Mouse (Mus musculus) left cerebral cortex, postnatal 36 days (tissue): ENCODE measurements at regions not wholly inside any gene's neighbourhood (a gene's known extent, or its start where the extent isn't known, plus 50 kb on each side); places are given as distances from the start of the nearest gene placed in this dataset.

ENCODE experiments used
- DNase-seq, 2 experiments: peaks; one replicate each; pipeline ENCODE4 v3.0.0; 2021 to 2022; ENCODE audit warnings: low spot score in 2 of 2, mixed read lengths in 1 of 2
- intact Hi-C: fragments of 180-260 bp; cut with DNase I; formaldehyde crosslinking; loops from one replicate; pipeline ENCODE4 v1.15.1; 2025

DNA sequence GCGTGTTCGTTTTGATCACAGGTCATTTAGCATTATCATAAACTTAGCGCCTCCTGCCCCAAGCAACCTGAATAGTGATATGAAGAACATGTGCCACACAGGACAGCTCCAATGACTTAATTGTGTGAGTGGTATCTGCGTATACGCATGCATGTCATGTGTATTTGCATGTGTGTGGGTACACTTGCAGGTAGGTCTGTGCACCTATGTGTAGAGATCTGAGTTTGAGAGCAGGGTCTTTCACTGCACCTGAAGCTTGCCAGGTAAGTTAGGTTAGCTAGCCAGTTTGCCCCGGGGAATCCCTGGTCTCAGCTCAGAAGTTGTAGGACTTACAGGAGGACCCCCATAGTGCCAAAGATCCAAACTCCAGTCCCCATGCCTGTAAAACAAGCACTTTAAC, 424.7 kb downstream of the Nr2f2 start:
- intact Hi-C loops: no loop called here
- DNase-seq: no peak

DNA sequence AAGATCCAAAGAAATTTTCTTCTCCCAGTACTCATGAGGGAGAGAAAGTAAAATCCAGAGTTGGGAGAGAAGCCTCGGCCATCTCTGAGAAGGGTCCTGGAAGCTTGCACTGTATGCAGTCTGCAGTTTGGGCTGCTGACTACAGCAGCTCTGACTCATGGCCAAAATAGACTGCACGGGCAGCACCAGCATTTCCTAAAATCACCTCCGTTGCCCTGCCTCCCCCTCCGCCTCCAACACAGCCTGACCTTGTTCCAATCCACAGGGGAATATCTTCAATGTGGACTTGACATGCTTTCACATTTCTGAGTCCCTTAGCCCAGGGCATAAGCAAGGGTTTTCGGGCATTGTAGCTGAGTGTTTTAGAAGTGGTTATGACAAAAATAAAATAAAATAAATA, 441.3 kb downstream of the Nr2f2 start:
- intact Hi-C loops: no loop called here
- no peak for DNase-seq

DNA sequence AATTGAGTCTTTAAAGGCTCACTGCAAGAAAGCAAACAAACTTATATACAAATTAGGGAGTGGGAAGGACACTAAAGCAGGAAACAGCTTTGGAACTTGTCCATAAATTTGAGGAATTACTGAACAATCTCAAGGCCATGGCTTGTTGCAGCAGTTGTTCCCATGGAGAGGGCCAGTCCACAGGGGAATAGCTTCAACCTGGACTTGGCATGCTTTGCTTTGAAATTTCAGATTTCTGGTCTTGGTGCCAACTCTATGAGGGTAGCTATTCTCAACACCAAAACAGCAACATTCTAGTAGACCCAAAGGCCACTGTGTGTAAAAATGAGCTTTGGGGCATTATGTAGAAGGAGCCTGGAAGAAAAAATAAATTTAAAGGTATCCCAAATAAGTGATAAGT, 442.0 kb downstream of the Nr2f2 start:
- intact Hi-C loops: no loop called here
- DNase-seq: no peak

DNA sequence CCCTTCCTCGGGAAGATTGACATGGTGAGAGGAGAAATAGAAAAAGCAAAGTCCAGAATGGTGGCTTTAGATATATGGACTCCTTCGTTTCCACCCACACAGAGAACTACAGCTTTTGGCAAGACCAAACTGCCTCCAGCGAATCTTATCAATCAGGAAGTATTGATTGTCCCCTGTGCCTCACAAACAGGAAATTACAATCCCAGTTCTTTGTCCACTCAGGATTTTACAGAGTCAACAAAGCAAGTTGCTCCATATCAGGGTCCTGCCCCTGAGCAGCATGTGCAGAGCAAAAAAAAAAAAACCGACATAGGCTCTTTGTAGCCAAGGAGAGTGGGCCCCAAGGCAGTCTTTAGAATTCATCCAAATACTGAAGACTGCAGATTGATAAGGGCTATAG, 454.8 kb downstream of the Nr2f2 start:
- intact Hi-C loops: no loop called here

DNA sequence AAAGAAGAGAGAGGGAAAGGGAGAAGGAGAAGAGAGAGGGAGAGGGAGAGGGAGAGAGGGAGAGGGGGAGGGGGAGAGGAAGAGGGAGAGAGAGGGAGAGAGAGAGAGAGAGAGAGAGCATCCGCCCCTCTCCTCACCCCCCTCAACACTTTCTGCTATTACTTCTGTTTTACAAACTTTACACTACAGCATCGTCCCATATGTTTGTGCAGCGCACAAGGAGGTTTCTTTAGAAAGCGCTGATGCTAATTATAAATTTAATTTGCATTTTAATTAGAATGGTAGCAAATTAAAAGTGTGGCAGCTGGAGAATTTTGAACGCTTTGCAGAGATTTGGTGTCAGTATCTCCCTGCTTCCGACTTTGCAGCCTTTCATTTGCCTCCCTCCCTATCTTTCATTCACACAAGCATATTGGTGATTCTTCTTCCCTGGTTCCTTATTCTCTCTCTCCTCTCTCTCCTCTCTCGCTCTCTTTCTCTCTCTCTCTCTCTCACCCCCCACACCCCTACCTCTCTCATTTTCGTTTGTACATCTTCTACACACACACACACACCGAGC, 476.0 kb downstream of the Nr2f2 start:
- no peak for DNase-seq

More for the DNA sequence above, 454.8 kb downstream of the Nr2f2 start:
- no peak for DNase-seq

DNA sequence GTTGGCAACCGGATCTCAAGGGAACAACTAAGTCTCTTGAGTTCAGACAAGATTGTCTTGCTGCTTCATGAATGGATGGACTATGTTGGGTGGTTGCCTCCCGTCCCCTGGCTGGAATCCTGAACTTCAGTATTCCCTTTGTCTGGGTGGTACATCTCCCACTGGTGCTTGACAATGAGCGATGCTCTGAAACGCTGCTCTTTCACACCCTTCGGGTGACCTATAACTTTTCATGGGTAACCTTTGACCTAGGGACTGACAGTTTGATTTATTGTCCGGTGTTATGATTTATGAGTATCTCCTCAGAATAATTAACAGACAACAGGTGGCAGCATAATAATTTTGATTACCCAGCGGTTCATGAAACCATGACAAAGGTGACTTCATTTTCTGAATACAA, 478.3 kb downstream of the Nr2f2 start:
- intact Hi-C loops: no loop called here
- DNase-seq: no peak

More for the DNA sequence above, 476.0 kb downstream of the Nr2f2 start:
- intact Hi-C loops: no loop called here

DNA sequence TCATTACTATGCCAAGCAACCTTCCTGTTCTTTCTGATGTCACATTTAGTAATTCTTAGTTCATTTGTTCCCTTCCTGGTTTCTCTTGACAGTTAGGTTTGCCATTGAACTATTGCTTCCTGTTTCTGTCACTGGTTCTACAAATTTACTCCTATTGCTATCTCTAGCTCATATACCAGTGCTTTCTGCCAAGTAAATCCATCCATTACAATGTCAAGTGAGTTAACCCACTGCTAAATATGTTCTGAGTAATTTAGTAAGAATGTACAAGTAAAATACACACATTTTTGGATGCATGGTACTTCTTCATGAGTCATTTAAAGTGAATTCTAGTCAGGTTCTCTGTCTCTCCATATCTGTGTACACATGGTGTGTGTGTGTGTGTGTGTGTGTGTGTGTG, 489.5 kb downstream of the Nr2f2 start:
- intact Hi-C loops: no loop called here

DNA sequence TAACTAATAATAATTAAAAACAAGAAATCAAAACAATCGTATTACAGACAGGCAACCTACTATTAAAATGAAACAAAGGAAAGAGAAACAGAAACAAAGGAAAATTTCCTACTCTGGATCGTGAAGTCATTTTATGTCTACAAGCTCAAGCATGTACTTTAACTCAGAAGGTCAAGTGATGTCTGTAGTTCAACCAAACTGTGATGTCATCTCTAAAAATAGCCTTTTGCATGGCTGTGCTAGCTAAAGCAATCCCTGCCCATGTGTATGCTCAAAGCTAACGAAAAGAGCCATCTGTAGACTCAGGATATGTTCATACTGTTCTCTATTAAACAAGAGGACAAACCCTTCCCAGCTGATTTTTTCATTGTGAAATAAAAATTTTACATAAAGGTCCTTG, 500.7 kb downstream of the Nr2f2 start:
- DNase-seq: no peak
- intact Hi-C loops: no loop called here

More for the DNA sequence above, 489.5 kb downstream of the Nr2f2 start:
- no peak for DNase-seq

DNA sequence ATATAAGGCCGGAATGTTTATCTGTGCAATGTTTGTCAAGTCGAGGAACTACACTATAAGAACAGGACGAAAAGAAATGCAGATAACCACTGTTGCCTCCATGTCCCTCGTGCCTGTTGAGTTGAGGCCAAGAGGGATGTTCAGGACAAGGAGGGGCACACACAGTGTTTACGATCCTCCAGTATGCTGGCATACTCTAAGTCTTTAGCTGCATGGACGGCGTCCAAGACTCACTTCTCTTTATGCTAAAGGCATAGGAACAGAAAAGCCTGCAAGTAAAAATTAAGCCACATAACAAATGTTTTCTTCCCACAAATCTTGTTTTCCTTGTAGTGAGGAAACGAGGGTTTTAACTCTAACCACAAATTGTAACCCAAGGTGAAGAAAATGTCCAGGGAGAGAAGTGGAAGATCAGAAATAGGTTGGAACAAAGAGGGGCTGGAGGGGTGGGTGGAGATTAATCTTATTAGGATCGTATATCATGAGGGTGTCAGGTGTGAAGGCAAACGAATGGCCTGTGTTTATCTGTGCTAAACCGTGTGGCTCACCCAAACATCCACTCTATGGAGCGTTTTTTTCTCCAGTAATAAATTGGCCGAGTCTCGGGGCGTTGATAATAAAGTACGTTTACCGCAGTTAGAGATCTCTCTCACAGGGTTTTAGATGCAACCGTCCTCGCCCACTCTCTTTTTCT, 521.8 kb downstream of the Nr2f2 start:
- no peak for DNase-seq
- intact Hi-C loops: no loop called here

DNA sequence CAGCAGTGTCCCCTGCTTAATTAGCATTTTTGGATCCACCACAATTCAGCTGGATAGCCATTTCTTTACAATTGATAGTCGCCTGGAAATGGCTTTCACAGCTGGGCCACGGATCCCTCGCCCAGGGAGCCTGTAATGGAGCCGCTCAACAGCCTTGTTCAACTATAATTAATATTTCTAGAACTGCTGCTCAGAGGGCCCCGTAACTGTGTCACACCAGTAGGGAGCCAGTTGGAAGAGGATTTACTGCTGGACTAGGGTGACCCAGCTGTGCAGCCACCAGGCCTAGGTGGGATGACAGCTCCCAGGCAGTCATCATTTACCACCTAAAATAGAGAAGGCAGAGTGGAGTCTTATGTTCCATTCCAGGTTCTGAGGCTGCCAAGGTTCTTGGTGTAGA, 529.2 kb downstream of the Nr2f2 start:
- DNase-seq: no peak
- intact Hi-C loops: no loop called here

DNA sequence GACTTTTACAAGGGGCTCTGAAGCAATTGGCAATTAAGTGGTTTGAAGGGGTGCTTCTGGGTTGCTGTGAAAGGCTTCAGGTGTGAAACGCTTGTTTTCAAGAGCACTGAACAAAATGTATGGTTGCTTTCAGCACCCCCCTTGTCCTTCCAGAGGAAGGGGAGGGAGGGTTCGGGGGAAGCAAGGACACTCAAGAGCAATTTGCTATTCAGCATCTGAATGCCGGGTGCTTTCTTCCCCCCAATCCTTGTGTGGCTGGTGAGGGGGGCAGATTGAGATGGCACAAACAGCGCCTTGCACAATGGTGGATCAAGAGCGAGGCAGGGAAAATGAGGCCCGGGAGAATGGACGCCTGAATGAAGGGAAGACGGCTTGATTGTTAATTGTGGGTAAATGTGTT, 539.3 kb downstream of the Nr2f2 start:
- intact Hi-C loops: no loop called here
- no peak for DNase-seq

DNA sequence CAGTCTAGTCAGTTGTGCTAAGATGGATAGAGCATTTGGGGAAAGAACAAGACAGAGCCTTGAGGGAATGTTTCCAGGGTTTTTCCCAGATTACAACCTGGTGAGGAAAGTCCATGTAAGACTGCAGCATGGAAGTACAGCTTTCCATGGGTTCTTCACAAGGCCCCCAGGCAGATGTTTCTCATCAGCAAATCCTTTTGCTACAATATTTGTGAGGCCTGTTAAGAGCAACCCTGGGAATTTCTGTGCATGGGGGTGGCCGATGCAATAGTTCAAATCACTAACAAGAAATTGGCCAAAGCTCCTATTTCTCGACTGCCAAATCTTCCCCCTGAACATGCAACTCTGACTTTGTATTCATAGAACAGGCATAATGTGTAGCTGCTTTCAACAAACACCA, 546.0 kb downstream of the Nr2f2 start:
- DNase-seq: no peak
- intact Hi-C loops: no loop called here

DNA sequence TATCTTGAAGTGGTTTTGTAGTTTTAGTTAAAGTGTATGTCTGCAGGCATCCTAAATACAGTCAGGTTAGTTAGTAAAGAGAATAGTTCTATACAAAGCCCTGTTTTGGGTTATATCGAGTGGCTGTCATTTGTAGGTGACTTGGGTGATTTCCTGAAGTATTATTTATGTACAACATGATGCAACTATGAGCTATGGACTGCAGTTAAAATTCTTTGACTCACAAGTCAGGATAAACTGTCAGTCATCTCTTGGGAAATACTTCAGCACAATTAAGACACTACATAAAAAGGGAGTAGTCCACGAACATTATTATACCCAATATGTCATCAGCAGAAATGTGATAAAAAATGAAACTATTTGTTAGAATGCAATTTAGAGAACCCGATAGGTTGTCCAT, 554.2 kb downstream of the Nr2f2 start:
- DNase-seq: no peak
- intact Hi-C loops: loop anchor here (10.0 kb wide), 1 partner anchor 522 kb away; no protein-coding TSS in a partner anchor

DNA sequence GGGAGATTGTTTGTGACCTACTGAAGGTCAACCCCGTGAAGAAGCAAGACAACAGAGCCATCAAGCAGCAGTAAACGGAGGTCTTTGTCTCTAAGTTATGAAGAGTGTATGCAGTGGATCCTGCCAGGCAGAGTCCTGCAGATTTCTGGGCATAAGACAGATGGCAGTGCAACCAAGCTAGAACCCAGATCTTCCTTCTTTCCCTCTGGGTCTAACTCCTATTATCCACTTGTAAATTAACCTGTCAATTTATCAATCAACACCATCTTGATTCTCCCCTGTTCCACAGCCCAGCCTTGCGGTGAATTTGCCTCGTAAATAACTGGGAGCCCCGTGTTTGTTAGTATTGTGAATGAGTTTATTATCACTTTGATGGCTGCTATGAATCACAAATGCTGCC, 555.7 kb downstream of the Nr2f2 start:
- DNase-seq: peak in 1 of 2 experiments; percentile 5

DNA sequence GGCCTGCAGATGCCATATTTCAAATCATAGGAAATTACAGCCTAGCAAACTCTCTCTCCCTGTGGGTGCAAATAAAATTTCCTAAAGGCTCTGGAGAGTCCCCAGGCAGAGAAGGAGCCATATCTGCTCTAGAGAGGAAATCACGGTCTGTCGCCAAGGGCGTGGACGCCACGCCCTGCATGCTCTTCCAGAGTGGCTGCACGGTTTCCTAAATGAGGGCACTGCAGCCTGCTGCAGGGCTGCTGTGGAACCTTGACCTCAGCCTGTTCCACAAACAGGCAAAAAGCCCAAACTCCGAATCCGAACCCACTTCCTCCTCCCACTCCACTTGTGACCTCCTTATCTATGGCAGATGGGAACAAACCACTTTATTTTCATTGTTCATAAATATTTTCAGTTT, 559.3 kb downstream of the Nr2f2 start:
- DNase-seq: no peak
- intact Hi-C loops: no loop called here

More for the DNA sequence above, 555.7 kb downstream of the Nr2f2 start:
- intact Hi-C loops: loop anchor here (10.0 kb wide), 1 partner anchor 524 kb away; no protein-coding TSS in a partner anchor

DNA sequence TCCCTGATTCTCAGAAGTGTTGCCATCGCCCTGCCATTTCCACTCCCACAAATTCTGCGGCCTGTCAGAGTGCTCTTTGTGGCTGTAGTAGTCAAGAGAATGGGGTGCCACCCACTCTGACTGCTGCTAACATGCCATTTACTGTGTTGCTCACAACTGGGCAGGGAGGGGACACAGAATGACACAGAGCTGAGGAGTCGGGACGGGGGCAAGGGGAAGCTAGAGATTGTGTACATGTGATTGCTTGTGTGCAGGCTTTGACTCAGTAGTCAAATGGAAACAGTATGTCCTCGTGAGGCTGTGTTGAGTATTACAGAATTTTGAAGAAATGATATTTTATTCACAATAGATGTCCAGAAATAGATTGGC, 595.6 kb downstream of the Nr2f2 start:
- intact Hi-C loops: no loop called here
- no peak for DNase-seq

DNA sequence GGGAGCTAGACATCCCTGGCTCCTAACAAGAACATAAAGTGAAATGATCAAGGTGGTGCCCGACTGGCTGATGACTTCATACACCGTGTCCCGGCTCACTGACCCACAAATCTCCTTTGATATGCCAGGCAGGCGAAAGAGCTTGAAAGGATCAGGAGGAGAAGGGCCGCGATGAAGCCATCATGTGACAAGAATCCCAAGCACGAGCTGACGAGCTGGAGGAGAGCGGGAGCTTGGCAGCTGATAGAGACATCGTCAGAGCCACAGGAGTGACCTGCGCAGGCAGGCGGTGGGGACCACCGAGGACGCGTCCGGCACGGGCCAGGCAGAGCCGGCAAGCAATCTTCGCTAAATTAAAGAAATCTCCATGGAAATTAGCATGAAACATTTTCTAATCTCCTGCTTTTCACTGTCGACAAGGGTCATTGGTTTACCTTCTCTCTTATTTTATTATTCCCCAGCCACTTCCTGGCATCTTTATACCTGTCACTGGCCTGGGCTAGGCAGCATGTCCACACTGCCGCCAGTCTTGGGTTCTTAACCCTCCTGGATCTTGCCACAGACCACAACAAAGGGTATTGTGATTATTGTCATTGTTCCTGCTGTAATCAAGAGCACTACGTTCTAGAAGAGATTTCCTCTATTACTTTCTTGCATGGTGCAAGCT, 596.1 kb downstream of the Nr2f2 start:
- no peak for DNase-seq

DNA sequence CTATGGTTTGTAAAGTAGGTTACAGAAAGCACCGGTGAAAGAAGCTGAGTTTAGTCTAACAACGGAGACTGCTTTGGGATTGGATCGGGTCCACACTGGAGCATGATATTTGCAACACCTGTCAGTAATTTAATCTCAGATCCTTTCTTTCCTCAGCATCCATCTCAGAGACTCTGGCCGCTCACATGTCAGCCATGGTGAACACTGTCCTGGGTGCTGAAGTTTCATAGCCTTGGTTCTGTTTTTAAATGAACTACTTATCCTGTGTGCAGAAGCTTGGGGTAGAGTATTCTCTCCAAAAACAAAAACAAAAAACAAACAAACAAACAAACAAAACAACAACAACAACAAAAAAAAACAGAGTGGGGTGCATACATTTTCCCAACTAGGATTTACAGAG, 600.1 kb downstream of the Nr2f2 start:
- intact Hi-C loops: no loop called here
- DNase-seq: no peak

More for the DNA sequence above, 596.1 kb downstream of the Nr2f2 start:
- intact Hi-C loops: no loop called here

DNA sequence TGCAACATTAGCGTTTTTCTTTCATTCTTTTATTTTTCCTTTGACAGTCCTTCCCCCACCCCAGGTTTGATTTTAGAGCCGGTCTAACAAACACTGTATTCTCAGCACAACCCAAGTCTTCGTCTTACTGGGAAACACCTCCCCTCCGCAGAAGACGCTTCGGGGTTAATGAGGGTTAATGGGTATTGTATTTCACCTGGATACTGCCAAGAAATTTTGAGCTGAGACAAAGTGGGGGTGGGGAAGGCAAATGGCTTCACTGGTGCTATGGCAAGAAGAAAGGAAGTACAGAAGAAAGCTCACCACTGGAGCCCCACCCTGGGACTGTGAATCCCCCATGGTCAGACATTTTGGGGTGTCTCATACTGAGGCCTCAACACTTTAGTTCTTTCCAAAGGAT, 626.0 kb downstream of the Nr2f2 start:
- no peak for DNase-seq
- intact Hi-C loops: no loop called here

DNA sequence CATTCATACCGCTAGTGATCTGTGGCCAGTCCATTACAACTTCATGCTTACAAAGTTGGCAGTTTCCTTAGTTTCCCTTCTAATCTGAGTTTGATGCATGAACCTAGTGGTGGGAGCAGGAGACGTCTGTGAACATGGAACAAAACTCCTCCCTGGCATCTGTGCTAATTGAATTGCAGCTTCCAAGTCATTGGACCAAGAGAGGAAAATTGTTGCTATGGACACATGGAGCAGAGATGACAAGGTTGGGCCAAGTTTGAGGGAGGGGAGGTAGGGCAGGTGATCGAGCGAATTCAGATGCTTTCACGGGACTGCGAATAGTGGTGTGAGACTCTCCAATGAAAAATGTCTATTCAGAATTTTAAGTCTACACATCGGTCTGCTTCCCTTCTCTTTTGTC, 627.5 kb downstream of the Nr2f2 start:
- intact Hi-C loops: no loop called here
- no peak for DNase-seq

DNA sequence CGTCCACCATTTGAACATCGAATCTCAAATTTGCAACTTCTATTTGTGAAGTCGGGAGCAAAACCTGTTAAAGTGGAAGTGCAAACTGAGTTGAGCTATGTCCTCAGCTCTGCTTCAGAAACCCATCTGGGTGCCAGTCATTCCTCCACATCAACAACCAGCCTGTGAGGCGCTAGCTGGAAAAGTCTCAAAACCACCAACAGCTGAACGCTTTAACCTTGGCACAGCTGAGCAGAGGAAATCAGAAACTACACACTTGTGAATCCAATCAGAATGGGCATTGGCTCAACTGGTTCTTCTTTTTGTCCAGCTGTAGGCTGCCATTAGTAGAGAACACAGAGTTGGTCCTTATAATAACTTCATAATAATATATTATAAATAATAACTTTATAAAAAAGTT, 651.5 kb downstream of the Nr2f2 start:
- intact Hi-C loops: no loop called here
- no peak for DNase-seq
